Mouse (Mus musculus) layer of hippocampus, adult 8-10 months (tissue): Measurements from ENCODE around the gene Taf6l. TPM values are rescaled to one million over a fixed set of nuclear protein-coding genes. Genes with fewer than 3 reads are reported as not detected.

Experiments used
- DNase-seq, 2 experiments: peaks; one replicate each; pipeline ENCODE4 v3.0.0; 2022; ENCODE audit warnings: low spot score in 2 of 2
- total RNA-seq, 4 experiments: library from RNA; stranded (reverse); gene quantifications; 2 replicates each; pipeline ENCODE4 v1.2.4; 2022

The Taf6l gene
- total RNA-seq: 10 to 100 TPM; 14.7 to 20.1 (median 18.2) TPM

DNA sequence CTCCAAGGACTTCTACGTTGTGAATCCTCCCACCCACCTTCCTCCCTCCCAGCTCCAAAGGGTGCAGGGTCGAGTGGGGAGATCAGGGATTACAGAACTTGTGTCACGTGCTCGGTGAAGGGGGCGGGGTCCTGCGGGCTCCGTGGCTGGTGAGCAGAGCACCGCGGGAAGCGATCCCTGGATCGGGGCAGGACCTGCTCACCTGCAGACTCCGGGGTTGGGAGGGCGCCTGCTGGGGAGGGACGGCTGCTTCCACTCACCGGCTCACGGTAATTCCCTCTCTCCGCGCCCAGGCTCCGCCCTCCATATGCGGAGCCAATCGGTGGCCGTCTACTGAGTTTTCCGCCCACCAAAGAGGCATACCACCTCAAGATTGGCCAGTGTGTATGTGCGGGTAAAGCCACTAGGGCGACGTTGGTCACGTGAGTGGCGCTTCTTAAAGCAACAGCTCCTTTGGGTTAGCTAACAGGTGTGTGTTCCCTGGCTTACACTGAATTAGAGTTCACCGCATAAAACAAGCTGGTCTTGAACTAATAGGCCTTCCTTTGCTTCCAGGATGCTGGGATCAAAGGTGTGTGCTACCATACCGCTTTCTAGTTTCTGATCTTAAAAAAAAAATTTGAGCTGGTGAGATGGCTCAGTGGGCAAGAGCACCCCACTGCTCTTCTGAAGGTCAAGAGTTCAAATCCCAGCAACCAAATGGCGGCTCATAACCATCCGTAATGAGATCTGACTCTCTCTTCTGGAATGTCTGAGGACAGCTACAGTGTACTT, at the start of gene Taf6l:
Gene Taf6l (minus strand): TSS at position 410 of the 774 bp plus-strand sequence.
- DNase-seq: peak; percentile 94 to 95

DNA sequence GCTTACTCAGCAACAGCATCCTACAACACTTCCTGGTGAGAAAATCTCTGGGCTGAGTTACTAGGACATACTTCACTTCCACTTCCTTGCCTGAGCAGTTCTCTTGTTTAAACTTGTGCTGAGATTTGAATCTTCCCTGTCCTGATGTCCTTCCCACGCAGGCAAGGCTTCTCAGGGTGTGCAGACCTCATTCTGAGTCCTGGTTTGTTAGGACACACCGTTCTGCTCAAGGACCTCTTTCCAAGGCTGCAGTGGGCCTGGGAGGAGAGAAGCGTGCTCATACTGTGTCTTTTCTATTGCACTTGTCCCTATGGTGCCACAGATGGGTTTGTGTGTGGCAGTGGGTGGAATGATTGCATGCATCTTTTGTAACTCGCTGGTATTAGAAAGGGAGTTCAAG, 46.8 kb upstream of the Taf6l start:
- no peak for DNase-seq

DNA sequence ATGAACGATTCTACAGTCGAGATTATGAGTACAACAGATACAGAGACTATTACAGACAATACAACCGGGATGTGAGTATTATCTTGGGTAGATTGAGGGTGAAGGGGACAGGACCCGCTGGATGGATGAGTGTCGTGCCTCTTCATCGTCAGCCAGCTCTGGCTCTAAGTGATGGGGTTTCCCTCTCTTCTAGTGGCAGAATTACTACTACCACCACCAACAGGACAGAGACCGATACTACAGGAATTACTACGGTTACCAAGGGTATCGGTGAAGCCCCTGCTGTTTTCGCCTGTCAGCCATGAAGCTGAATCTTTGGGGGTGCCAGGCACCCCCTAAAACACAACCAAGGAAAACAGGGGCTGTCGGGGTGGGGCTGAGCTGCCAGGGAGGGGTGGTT, 45.0 kb upstream of the Taf6l start:
- DNase-seq: no peak

DNA sequence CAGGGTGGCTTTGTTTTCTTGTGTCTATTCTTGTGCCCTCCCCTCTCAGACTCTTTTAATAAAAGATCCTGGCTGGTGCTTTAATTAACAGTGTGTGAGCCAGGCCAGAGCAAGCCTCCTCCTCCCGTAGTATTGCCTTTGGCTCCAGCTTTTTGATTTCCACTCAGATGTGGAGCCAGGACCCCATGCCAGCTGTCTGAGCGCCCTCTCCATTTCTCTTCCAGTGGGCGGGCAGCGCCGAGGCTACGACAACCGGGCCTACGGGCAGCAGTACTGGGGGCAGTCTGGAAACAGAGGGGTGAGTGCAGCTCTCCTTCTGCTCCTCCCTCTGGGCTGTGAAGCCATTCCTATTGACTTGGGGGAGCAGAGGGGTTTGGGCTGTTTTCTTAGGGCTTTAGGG, 44.4 kb upstream of the Taf6l start:
- DNase-seq: no peak

DNA sequence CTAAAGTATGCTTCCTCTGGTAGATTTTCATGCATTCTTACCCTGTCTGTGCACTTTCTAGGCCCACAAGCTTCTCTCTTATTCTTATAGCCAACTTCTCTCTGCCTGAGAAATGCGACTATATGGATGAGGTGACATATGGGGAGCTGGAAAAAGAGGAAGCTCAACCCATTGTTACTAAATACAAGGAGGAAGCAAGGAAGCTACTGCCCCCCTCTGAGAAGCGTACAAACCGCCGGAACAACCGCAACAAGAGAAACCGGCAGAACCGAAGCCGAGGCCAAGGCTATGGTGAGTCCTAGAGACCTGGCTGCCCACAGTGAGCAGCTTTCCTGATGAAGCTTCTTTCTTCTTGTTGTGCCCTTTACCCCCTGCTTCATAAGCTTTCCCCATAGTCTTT, 43.4 kb upstream of the Taf6l start, which contains the start of gene AC129217.1:
Gene AC129217.1 (plus strand): TSS at position 114 of the 400 bp plus-strand sequence.
- no peak for DNase-seq

DNA sequence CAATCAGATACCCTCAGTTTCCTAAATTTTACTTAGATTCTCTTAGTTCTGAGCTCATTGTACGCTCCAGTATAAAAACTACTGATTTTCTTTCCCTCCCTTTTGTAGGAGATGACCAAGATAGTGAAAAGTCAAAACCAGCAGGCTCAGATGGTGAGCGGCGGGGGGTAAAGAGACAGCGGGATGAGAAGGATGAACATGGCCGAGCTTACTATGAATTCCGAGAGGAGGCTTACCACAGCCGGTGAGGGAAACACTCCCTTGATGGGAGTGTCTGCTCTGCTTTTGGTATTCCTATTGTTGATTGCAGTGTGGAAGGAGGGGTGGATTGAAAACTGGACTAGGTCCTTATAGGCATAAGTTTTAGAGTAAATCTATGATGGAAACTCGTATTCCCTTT, 36.5 kb upstream of the Taf6l start:
- no peak for DNase-seq

DNA sequence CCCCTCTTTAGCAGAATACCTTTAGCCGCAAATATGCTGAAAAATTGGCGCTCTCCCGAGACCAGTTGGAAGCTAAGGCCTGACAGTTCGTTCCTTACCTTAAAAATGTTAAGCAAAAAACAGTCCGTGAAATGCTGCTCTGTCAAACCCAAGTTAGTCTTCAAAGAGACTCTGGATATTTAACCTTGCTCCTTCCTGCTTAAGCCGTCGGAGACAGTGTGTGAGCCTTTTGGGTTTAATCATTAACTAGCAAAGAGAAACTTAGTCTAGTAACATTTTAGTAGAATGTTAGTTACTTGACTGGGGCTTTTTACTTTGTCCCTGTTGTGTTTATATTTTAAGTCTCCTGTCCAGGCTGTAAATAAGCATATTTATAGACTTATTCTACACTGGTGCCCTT, 34.9 kb upstream of the Taf6l start:
- no peak for DNase-seq

DNA sequence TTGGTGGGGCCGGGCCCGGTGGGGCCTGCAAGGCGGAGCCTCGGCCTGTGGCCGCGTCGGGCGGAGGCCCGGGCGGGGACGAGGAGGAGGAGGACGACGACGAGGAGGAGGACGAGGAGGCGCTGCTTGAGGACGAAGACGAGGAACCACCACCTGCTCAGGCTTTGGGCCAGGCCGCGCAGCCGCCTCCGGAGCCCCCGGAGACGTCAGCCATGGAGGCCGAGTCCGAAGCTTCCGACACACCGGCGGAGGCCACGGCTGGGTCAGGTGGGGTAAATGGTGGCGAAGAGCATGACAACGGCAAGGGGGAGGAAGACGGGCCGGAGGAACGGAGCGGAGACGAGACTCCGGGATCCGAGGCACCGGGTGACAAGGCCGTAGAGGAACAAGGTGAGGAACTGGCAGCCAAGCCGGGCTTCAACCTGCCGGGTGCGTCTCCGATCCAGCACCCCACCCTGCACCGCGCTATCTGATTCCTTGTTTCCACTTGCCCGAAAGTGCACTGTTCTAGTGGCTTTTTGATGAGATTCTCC, 34.3 kb upstream of the Taf6l start:
- no peak for DNase-seq

DNA sequence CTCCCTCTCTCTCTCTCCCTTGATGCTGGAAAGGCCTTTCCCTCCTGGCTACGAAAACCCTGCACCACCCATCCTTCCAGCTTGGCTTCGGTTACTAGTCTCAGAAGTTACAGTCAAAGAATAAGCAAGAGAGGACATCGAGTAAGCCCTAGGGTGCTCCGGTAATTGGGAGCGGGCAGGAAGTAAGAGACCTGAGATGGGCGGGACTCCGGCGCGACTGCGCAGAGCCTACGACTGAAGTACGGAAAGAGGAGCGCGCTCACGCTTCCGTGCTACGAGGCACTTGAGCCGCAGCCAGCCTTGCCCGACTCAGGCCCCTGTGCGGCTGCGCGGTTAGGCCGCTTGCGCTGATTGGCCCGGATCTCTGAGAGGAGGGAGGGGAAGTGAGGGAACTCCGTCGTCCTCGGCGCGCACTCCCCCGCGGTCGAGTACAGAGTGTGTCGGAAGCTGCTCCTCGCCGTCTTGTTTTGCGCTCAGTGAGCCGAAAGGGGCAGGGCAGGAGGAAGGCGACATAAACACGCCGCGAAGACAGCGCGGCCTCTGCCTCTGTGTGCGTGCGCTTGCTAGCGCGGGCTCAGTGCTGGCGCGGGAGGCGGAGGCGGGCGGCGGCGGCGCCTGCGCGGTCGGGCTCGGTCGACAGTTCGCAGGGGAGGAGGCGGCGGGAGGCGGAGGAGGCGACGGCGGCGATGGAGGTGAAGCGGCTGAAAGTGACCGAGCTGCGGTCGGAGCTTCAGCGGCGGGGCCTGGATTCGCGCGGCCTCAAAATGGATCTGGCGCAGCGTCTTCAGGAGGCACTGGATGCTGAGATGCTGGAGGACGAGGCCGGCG, 33.6 kb upstream of the Taf6l start, which contains the start of gene Hnrnpul2:
Gene Hnrnpul2 (plus strand): TSS at position 415 of the 828 bp plus-strand sequence.
- DNase-seq: peak; percentile 98 to 99

DNA sequence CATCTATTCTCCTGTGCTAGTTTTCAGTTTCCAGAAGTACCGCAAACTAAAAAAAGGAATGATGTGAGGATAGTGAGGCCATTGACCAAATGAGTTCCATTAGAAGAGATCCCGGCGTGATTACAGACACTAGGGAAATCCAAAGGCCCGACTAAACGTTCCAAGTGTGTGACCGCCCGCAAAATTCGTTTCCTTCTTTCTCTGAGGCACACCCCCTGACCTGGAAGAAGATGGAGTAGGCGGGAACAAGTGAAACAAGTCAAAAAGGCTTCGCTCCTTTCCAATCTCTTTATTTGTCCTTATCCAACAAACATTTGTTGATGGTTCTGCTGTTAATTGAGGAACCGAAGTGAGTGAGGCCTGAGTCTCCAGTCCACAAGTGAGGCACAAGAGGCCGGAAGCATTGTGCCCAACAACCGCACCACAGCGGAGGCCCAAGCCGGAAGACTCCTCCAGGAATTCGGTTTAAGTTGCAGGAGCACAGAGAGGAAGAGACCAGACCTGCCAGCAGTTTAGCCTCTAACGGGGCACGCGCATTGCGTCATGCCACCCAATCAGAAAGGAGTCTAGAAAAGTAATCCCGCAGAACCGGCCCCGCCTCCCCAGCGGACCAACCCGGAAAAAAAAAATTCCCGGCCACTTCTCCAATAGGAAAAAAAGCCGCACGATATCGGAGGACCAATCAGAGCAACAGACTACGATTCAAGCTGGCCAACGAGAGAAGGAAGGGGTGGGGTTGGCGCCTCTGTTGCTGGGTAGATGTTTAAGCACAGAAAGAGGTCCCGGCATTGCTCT, 32.8 kb upstream of the Taf6l start, which contains the start of gene Ttc9c:
Gene Ttc9c (minus strand): TSS at position 533 of the 795 bp plus-strand sequence.
- DNase-seq: peak; percentile 97 to 98

DNA sequence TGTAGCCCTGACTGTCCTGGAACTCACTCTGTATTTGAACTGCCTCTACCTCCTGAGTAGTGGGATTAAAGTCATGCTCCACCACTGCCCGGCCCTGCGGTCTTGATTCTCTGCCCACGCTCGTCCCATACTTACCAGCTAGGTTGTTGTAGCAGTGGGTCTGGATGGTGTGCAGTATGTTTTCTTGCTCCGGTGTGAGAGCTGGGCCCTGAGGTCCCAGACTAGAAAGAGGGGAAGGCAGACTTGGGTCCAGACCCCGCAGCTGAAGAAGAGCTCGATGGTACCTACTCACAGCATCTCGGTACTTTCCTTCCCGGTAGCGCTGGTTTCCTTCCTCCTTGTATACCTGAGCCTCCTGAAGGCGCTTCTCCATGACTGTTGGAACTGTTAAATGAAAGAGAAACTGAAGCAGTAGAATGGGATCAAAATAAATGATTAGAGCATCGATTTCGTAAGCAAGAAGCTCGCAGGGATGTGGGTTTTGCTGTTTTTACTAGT, 32.1 kb upstream of the Taf6l start:
- DNase-seq: no peak

DNA sequence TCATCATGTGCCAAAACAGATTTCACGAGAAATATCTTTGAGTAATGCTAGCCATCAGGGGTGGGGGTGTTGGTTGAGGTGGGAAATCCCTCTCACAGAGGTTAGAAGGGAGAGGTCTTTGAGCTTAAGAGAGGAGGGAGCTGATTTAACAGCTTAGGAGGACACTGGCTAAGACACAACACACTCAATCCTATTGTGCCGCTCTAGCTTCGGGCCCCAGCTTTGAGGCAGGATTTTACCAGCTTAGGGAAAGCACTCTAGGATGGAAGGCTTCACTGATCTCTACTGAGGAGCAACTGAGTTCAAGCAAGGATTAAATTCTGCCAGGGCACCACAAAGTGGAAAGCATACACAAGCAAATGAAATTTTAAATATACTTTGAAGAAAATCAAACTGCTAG, 30.8 kb upstream of the Taf6l start:
- DNase-seq: no peak

DNA sequence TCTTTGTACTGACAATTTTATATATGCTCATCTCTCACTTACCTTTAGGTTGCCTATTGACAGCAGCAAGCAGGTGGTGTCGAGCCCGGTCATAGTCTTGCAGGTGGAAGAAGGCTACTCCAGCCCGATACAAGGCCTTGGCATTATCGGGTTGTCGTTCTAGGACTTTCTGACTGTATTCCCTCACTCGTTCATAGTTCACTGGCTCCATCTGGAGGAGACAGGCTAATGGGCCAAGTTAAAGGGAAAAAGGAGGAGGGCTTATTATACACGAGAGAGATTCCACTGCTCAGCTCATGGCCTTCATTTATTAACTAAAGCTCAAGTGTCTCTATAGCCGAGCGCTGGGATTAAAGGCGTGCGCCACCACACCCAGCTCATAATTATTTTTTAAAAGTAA, 29.6 kb upstream of the Taf6l start:
- no peak for DNase-seq

DNA sequence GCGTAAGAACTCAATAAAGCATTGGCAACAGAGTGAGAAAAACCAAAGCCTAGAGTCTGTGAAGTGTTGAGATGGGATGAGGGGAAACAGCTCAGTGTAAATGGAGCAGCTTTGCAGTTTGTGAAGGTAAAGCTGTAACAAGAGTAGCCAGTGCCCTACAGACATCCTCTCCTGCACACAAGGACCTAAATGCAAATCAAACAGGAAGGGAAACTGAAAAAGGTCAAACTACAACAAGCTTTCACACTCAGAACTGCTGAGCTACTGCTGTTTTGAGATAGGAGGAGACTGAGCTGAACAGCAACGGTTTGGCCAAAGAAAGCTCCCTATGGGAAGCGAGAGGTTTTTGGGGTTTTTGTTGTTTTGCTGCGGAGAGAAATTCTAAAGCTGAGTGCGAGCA, 20.6 kb upstream of the Taf6l start:
- DNase-seq: no peak

DNA sequence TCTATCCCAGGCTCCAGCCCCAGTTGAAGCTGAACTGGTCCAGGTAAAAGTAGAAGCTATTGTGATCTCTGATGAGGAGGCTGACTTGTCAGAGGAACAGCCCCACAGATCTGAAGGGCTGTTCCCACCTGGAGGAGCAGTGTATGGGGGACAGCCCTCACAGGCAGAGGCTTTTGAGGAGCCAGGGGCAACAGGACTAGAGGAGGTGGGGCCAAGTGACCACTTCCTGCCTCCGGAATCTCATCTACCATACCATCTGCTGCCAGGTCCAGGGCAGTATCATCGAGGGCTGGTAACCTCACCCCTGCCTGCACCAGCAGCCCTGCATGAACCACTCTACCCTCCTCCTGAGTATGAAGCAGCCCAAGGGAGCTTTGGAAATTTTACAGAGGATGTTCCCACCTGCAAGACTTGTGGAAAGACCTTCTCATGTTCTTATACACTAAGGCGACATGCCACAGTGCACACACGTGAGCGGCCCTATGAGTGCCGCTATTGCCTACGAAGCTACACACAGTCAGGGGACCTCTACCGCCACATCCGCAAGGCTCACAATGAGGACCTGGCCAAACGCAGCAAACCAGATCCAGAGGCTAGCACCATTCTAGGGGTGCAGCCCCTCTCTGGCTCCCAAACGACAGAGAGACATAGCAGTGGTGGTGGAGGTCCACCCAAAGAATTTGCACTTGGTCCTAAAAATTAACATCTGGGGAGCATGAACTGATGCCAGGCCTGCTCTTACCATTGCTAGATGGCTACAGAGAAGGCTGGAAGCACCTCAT, 17.9 kb upstream of the Taf6l start:
- DNase-seq: no peak

DNA sequence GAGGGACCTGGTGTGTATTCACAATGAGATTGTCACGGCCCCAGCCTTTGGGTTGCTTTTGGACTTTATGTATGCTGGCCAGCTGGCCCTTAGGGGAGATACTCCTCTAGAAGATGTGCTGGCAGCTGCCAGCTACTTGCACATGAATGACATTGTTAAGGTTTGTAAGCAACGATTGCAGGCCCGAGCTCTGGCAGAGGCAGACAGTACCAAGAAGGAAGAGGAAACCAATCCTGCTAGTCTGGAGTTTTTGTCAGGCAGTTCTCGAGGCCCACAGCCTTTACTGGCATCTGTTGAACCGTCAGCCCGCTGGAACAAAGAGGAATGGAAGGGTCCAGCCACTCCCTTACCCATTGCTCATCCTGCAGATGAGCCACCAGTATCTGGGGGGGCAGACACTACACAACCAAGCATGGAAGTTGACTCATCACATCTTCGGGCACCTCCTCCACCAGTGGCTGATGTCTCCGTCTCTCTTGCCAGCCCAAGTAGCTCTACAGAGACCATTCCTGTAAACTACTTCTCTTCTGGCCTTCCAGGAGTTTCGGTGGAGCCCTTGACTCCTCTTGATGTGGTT, 17.1 kb upstream of the Taf6l start:
- no peak for DNase-seq

DNA sequence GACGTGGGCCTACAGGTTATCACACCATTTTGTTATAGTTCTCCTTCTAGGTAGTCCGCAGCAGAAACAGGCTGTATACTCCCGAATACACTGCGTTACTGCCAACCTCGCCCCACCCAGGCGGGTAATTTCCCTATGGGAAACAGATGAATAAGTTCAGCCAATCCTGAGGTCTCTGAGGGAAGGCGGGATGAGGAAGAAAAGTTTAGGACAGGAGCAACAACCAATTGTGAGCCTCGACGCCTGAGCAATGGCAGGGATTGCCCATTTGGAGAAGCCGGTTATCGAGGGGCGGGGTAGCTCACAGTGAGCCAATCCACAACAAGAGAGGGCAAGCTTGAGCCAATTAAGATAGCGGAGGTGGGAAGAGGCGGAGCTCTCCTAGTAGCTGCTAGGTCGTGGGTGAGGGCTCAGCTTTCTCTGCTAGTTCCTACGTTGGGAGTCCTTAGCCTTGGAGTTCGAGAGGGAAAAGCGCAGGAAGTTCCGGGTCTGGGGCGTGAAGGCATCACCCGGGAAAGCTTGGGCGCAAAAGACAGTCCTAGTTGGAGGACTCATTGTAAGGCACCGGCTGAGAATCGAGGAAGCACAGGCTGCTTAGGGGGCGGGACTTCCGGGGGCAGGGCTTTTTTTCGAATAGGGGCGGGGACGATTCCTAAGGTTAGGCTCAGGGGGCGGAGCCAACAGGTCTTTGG, 16.1 kb upstream of the Taf6l start, which contains the start of gene Zbtb3:
Gene Zbtb3 (plus strand): TSS at position 426 of the 692 bp plus-strand sequence.
- DNase-seq: peak; percentile 96 to 98

DNA sequence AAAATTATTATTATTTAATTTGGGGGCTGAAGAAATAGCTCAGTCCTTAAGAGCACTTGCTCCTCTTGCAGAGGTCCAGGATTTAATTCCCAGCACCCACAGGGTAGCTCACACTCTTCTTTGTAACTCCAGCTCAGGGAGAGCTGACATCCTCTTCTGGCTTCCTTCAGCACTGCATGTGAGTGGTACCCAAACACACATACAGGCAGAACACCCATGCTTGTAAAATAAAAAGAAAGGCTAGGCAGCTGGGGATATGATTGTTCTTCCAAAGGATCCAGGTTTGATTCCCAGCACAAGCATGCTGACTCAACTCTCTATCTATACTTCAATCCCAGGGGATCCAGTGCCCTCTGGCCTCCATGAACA, 12.7 kb upstream of the Taf6l start:
- no peak for DNase-seq

DNA sequence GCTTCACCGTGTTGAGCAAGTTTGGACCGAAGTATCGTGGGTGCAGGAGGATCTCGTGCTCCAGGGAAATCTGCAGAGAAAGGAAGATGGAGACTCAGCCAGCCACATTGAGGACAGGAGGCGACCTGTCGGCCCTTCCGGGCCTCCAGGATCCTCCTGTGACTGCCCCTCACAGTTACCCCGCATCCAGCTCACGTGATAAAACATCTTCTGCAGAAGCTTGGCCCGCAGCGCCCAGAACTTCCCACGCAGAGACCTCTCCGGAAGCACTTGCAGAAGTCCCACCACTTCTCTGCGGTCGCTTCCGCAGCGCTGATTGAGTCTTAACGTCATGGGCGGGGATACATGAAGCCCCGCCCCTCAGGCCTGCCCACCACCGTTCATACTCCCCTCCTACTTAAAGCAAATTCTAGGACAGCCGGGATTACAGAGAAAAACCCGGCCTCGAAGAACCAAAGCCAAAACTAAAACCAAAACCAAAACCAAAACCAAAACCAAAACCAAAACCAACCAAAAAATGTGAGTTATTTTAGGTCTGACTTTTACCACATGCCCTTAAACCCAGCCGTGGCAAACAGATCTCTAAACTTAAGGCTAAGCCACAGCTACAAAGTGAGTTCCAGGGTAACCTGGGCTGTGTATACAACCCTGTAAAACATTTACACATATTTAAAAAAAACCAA, 12.2 kb upstream of the Taf6l start, which contains the start of gene Polr2g:
Gene Polr2g (minus strand): TSS at position 314 of the 683 bp plus-strand sequence.
- peak; percentile 88 to 89 for DNase-seq
